Comparison of ENCODE assay signal across 11 mouse cellular contexts in genomic region chr7:63802751-63803150, GRCm38 (mm10).
A peak's percentile ranks its signal among the peaks of the same experiment; 100 is the strongest.
DNase-seq lines count a peak whose midpoint lies in the region; ATAC-seq and TF ChIP-seq lines count a peak whose summit lies in the region.
"Had no signal": no experiment of that assay in that cellular context is flagged by ENCODE, and none has a peak within 500 bp of the region (broad histone marks: within the 10 kb centered on the region; RNA-seq: fewer than 3 reads in every experiment).

No protein-coding gene starts in this region.

- no peak for TF ChIP-seq CTCF in CH12.LX (conservative IDR thresholded peaks at IDR 0.05 in 1 of 2, IDR thresholded peaks at IDR 0.05 in 1 of 2; ENCODE audit: low read depth in 2 of 2, low read length in 2 of 2)
- TF ChIP-seq CTCF in gastrocnemius, adult 2 months (IDR thresholded peaks at IDR 0.05), result no peak

- in situ Hi-C loops in CH12.LX (cut with MboI; ENCODE audit: low pct_ligation_motif_present, low pct_unique_long_range_greater_than_20kb, low sequenced_read_pairs), result no loop called here

- H3K79me2 ChIP-seq in CH12.LX (replicated peaks; ENCODE audit: control insufficient read depth, extremely low read depth, insufficient read depth, poor library complexity, severe bottlenecking), result no peaks in the 10 kb centered on the region

- H3K4me1 ChIP-seq in kidney, embryonic 14.5 days (ENCODE audit: control insufficient read depth, insufficient read depth, low read length), result no peaks in the 10 kb centered on the region
- 0 out of 4 replicates have a peak, but pooled peaks cover 0 to 4% of the 10 kb centered on the region in 2 experiments for H3K4me1 ChIP-seq in CH12.LX (ENCODE audit: control insufficient read depth in 1 of 2, insufficient read depth in 2 of 2)
- H3K4me1 ChIP-seq in forebrain, embryonic 14.5 days (ENCODE audit: control insufficient read depth, insufficient read depth, low read length), result no peaks in the 10 kb centered on the region

- TF ChIP-seq POLR2A in CH12.LX (IDR thresholded peaks at IDR 0.05; ENCODE audit: low read depth, low read length), result no peak

- no peak for TF ChIP-seq RAD21 in CH12.LX (IDR thresholded peaks at IDR 0.05; ENCODE audit: low read depth, low read length)

- no peak overlapping the region for H3K9ac ChIP-seq in kidney, embryonic 14.5 days (ENCODE audit: low read depth, low read length)
- H3K9ac ChIP-seq in CH12.LX (ENCODE audit: insufficient read depth, low read depth), result no peak overlapping the region
- H3K9ac ChIP-seq in forebrain, embryonic 14.5 days (ENCODE audit: low read length), result no peak overlapping the region

- DNase-seq in kidney, adult 11 months, result peak; percentile 65
- DNase-seq in CH12.LX (ENCODE audit: extremely low read depth), result no peak
- DNase-seq in gastrocnemius, adult 2 months, result peak; percentile 67
- DNase-seq in lung, postnatal 10 days, result peak; percentile 69
- DNase-seq in urinary bladder, adult 2 months (ENCODE audit: low spot score), result no peak
- DNase-seq in right cerebral cortex, adult 18-20 months, result no peak
- DNase-seq in forebrain, embryonic 14.5 days (ENCODE audit: low spot score), result no peak
- DNase-seq: cerebellum, adult 11 months had no signal

- H3K27ac ChIP-seq in kidney, embryonic 14.5 days (ENCODE audit: low read depth, low read length), result no peak overlapping the region
- no peak overlapping the region for H3K27ac ChIP-seq in CH12.LX (ENCODE audit: insufficient read depth, low read depth)
- peak overlapping the region; percentile 48; the same call in 1 of the 2 replicates for H3K27ac ChIP-seq in gastrocnemius, adult 2 months
- H3K27ac ChIP-seq in forebrain, embryonic 14.5 days (ENCODE audit: low read depth, low read length), result no peak overlapping the region
- H3K27ac ChIP-seq: kidney, postnatal 0 days; macrophage had no signal

- H3K27me3 ChIP-seq in kidney, embryonic 14.5 days (ENCODE audit: control insufficient read depth, insufficient read depth, low read length), result no peaks in the 10 kb centered on the region
- H3K27me3 ChIP-seq in CH12.LX (replicated peaks), result no peaks in the 10 kb centered on the region
- no peaks in the 10 kb centered on the region for H3K27me3 ChIP-seq in forebrain, embryonic 14.5 days (replicated peaks; ENCODE audit: control insufficient read depth, insufficient read depth, low read length)

- no peak for ATAC-seq in kidney, embryonic 14.5 days (ENCODE audit: low FRiP score, low TSS enrichment)
- no peak for ATAC-seq in forebrain, embryonic 14.5 days

- no peak for TF ChIP-seq EP300 in CH12.LX (IDR thresholded peaks at IDR 0.05; ENCODE audit: low read length)

- no peak overlapping the region for H3K4me3 ChIP-seq in kidney, embryonic 14.5 days (ENCODE audit: low read length)
- no peak overlapping the region for H3K4me3 ChIP-seq in CH12.LX (replicated peaks in 1 of 3; ENCODE audit: low read depth in 2 of 3, low read length in 2 of 3, poor library complexity in 1 of 3)
- peak overlapping the region; percentile 43 for H3K4me3 ChIP-seq in gastrocnemius, adult 2 months
- H3K4me3 ChIP-seq in forebrain, embryonic 14.5 days (ENCODE audit: low read depth, low read length), result no peak overlapping the region

- dilution Hi-C loops in CH12.LX (cut with MboI; ENCODE audit: extremely low pct_ligation_motif_present, extremely low pct_unique_long_range_greater_than_20kb, low sequenced_read_pairs), result no loop called here

- intact Hi-C loops in gastrocnemius, adult 2 months (cut with DNase I), result no loop called here

- peaks cover 4% of the 10 kb centered on the region; the same call in 1 of the 2 replicates for H3K9me3 ChIP-seq in kidney, embryonic 14.5 days (ENCODE audit: control insufficient read depth, low read length)
- no peaks in the 10 kb centered on the region for H3K9me3 ChIP-seq in CH12.LX (replicated peaks; ENCODE audit: low read length)
- no peaks in the 10 kb centered on the region for H3K9me3 ChIP-seq in forebrain, embryonic 14.5 days (replicated peaks; ENCODE audit: control insufficient read depth, low read length)

- 92% methylated on average over 21 of the region's 21 CpGs for WGBS in kidney, embryonic 14.5 days
- WGBS in forebrain, embryonic 14.5 days, result 91% methylated on average over 21 of the region's 21 CpGs

- H3K4me2 ChIP-seq in kidney, embryonic 14.5 days (replicated peaks; ENCODE audit: low read depth, low read length), result no peak overlapping the region
- H3K4me2 ChIP-seq in CH12.LX (ENCODE audit: insufficient read depth, low read depth, poor library complexity, severe bottlenecking), result no peak overlapping the region
- no peak overlapping the region for H3K4me2 ChIP-seq in forebrain, embryonic 14.5 days (ENCODE audit: low read length)

- no peaks in the 10 kb centered on the region for H3K36me3 ChIP-seq in kidney, embryonic 14.5 days (ENCODE audit: control insufficient read depth, insufficient read depth, low read length)
- no peaks in the 10 kb centered on the region for H3K36me3 ChIP-seq in CH12.LX (replicated peaks in 1 of 2; ENCODE audit: control insufficient read depth in 1 of 2, insufficient read depth in 1 of 2, low read length in 1 of 2)
- H3K36me3 ChIP-seq in forebrain, embryonic 14.5 days (ENCODE audit: control insufficient read depth, insufficient read depth, low read length), result no peaks in the 10 kb centered on the region

TF ChIP-seq in CH12.LX, 34 proteins besides CTCF, POLR2A, EP300 and RAD21:
- TF ChIP-seq NRF1 (IDR thresholded peaks at IDR 0.05; ENCODE audit: low read depth, low read length) (peak; percentile 47), GABPA (IDR thresholded peaks at IDR 0.05; ENCODE audit: insufficient replicate concordance, low read depth, low read length) (no peak), USF2 (conservative IDR thresholded peaks at IDR 0.05; ENCODE audit: low read depth, low read length) (no peak), USF1 (IDR thresholded peaks at IDR 0.05; ENCODE audit: low read depth, low read length) (no peak), ETS1 (conservative IDR thresholded peaks at IDR 0.05; ENCODE audit: low read depth, low read length) (no peak)

Comparison
In these comparisons a context has a peak if more than half of its experiments do, and no peak if none do; other contexts are left out.
1. DNase-seq: peak in kidney, adult 11 months (single experiment), gastrocnemius, adult 2 months (single experiment) and lung, postnatal 10 days (single experiment); none in CH12.LX (single experiment), urinary bladder, adult 2 months (single experiment), right cerebral cortex, adult 18-20 months (single experiment) and forebrain, embryonic 14.5 days (single experiment).